In the genomic region with DNA sequence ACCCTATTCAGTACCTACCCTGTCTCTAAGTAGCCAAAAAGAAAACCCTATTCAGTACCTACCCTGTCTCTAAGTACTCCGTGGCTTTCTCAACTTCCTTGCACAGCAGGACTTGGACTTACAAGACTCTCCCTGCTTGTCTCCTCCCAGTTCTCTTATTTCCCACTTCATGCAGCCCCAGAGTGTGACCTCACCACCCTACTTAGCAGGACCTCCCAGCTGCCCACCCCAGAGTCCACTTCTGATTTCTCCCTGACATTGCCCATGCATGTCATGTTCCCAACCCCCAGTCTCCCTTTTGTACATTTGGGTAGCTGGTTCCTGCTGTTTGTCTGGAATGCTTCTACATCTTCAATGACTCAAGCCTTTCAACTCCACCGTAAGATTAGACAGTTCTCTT, we compare ENCODE assay signal across 8 mouse cellular contexts. TPM values are rescaled to one million over a fixed set of nuclear protein-coding genes. Genes with fewer than 3 reads are reported as not detected.
DNase-seq lines count a peak whose midpoint lies in the region; ATAC-seq and TF ChIP-seq lines count a peak whose summit lies in the region.

No protein-coding gene starts in this region.

- no peak for TF ChIP-seq CTCF in bone marrow, adult 2 months (IDR thresholded peaks at IDR 0.05; ENCODE audit: control insufficient read depth, insufficient read depth, low read length)

- DNase-seq in kidney, adult 9 months: peak; percentile 45
- DNase-seq in kidney, adult 18-20 months: no peak
- no peak for DNase-seq in liver, embryonic 13.5 days
- no peak for DNase-seq in c-Kit-positive CD71-positive TER-119-positive erythroid progenitor cells, embryonic 14.5 days (ENCODE audit: low spot score)
- DNase-seq in gastrocnemius, adult 18-20 months (ENCODE audit: low spot score): no peak

- no peak for TF ChIP-seq POLR2A in bone marrow, adult 2 months (IDR thresholded peaks at IDR 0.05; ENCODE audit: borderline replicate concordance, control insufficient read depth, low read depth, low read length)

- H3K9me3 ChIP-seq in heart, embryonic 13.5 days: no peaks in the 10 kb centered on the region
- H3K9me3 ChIP-seq in liver, embryonic 13.5 days (replicated peaks): no peaks in the 10 kb centered on the region
- no peaks in the 10 kb centered on the region for H3K9me3 ChIP-seq in stomach, embryonic 14.5 days (ENCODE audit: control insufficient read depth, low read depth, low read length)

- peaks cover 1% of the 10 kb centered on the region; the same call in 1 of the 2 replicates for H3K27me3 ChIP-seq in heart, embryonic 13.5 days (replicated peaks)
- peaks cover 7% of the 10 kb centered on the region for H3K27me3 ChIP-seq in liver, embryonic 13.5 days
- no peaks in the 10 kb centered on the region for H3K27me3 ChIP-seq in stomach, embryonic 14.5 days (ENCODE audit: control insufficient read depth, insufficient read depth, low read length)

- H3K36me3 ChIP-seq in heart, embryonic 13.5 days: peaks cover 21% of the 10 kb centered on the region
- H3K36me3 ChIP-seq in liver, embryonic 13.5 days: peaks cover 10% of the 10 kb centered on the region
- peaks cover 4% of the 10 kb centered on the region for H3K36me3 ChIP-seq in stomach, embryonic 14.5 days (ENCODE audit: control insufficient read depth, insufficient read depth, low read length)

- peak overlapping the region; percentile 52 for H3K4me3 ChIP-seq in bone marrow, adult 2 months (replicated peaks; ENCODE audit: control insufficient read depth, low read depth, low read length)
- peak overlapping the region; percentile 99 for H3K4me3 ChIP-seq in heart, embryonic 13.5 days
- peak overlapping the region; percentile 100 for H3K4me3 ChIP-seq in liver, embryonic 13.5 days (replicated peaks)
- H3K4me3 ChIP-seq in stomach, embryonic 14.5 days (ENCODE audit: low read depth, low read length): peak overlapping the region; percentile 99

- peak overlapping the region; percentile 100 for H3K9ac ChIP-seq in heart, embryonic 13.5 days
- peak overlapping the region; percentile 98 for H3K9ac ChIP-seq in liver, embryonic 13.5 days
- peak overlapping the region; percentile 90 for H3K9ac ChIP-seq in stomach, embryonic 14.5 days (replicated peaks; ENCODE audit: low read depth, low read length)

- WGBS in bone marrow, adult 2 months: 9% methylated on average over 2 of the region's 2 CpGs
- 8% methylated on average over 2 of the region's 2 CpGs for WGBS in heart, embryonic 13.5 days
- 20% methylated on average over 2 of the region's 2 CpGs for WGBS in liver, embryonic 13.5 days (ENCODE audit: insufficient replicate concordance)
- 3% methylated on average over 2 of the region's 2 CpGs for WGBS in stomach, embryonic 14.5 days

- H3K27ac ChIP-seq in bone marrow, adult 2 months (ENCODE audit: control insufficient read depth, insufficient read depth, low read depth, low read length, poor library complexity): peak overlapping the region; percentile 13; the same call in 1 of the 2 replicates
- H3K27ac ChIP-seq in heart, embryonic 13.5 days (replicated peaks): peak overlapping the region; percentile 100
- peak overlapping the region; percentile 100 for H3K27ac ChIP-seq in liver, embryonic 13.5 days
- H3K27ac ChIP-seq in stomach, embryonic 14.5 days (ENCODE audit: low read length): peak overlapping the region; percentile 100

- H3K4me2 ChIP-seq in heart, embryonic 13.5 days: peak overlapping the region; percentile 100
- peak overlapping the region; percentile 99 for H3K4me2 ChIP-seq in liver, embryonic 13.5 days
- H3K4me2 ChIP-seq in stomach, embryonic 14.5 days (replicated peaks; ENCODE audit: low read depth, low read length): peak overlapping the region; percentile 98

- peaks cover 8% of the 10 kb centered on the region; the same call in 1 of the 2 replicates for H3K4me1 ChIP-seq in bone marrow, adult 2 months (ENCODE audit: control insufficient read depth, insufficient read depth, low read length)
- H3K4me1 ChIP-seq in heart, embryonic 13.5 days: peaks cover 44% of the 10 kb centered on the region
- peaks cover 63% of the 10 kb centered on the region for H3K4me1 ChIP-seq in liver, embryonic 13.5 days (replicated peaks)
- peaks cover 12% of the 10 kb centered on the region for H3K4me1 ChIP-seq in stomach, embryonic 14.5 days (ENCODE audit: control insufficient read depth, insufficient read depth, low read length)

- no peak for ATAC-seq in heart, embryonic 13.5 days (ENCODE audit: extremely low read depth, insufficient number of reproducible peaks, low FRiP score, low TSS enrichment)
- no peak for ATAC-seq in liver, embryonic 13.5 days (ENCODE audit: low read depth)
- ATAC-seq in stomach, embryonic 14.5 days (ENCODE audit: insufficient number of reproducible peaks, insufficient read depth, low FRiP score, low read depth): no peak

RNA-seq across cellular contexts. Expression of a gene that starts 1.1 kb away (rescaled TPM):
- polyA plus RNA-seq in bone marrow, adult 2 months (2011; ENCODE audit: insufficient read depth, insufficient read length, low replicate concordance, missing spikeins): 118 and 172 TPM in 2 replicates
- 69.0 and 70.0 TPM in 2 replicates for polyA plus RNA-seq in heart, embryonic 13.5 days (2015; fragmentation: Nextera tagmentation; extraction: Ambion mirVana)
- polyA plus RNA-seq in liver, embryonic 13.5 days (2015; fragmentation: Nextera tagmentation; extraction: Ambion mirVana): 42.0 and 53.3 TPM in 2 replicates
- 150 and 152 TPM in 2 replicates for polyA plus RNA-seq in stomach, embryonic 14.5 days (2014; fragmentation: Nextera tagmentation; extraction: Ambion mirVana)
- 10 to 100 TPM; 71.6 to 77.3 TPM for total RNA-seq in gastrocnemius, adult 18-20 months (2021)

RNA-seq across cellular contexts. Expression of a gene that starts 4.2 kb away (rescaled TPM):
- 14.2 and 38.5 TPM in 2 replicates for polyA plus RNA-seq in bone marrow, adult 2 months (2011; ENCODE audit: insufficient read depth, insufficient read length, low replicate concordance, missing spikeins)
- 6.0 TPM in 2 replicates for polyA plus RNA-seq in heart, embryonic 13.5 days (2015; fragmentation: Nextera tagmentation; extraction: Ambion mirVana)
- 4.4 and 5.2 TPM in 2 replicates for polyA plus RNA-seq in liver, embryonic 13.5 days (2015; fragmentation: Nextera tagmentation; extraction: Ambion mirVana)
- 11.9 and 15.1 TPM in 2 replicates for polyA plus RNA-seq in stomach, embryonic 14.5 days (2014; fragmentation: Nextera tagmentation; extraction: Ambion mirVana)
- 1 to 10 TPM; 2.6 to 3.2 TPM for total RNA-seq in gastrocnemius, adult 18-20 months (2021)

RNA-seq across cellular contexts. Expression of a gene that starts 19.6 kb away (rescaled TPM):
- polyA plus RNA-seq in bone marrow, adult 2 months (2011; ENCODE audit: insufficient read depth, insufficient read length, low replicate concordance, missing spikeins): 24.3 and 38.9 TPM in 2 replicates
- polyA plus RNA-seq in heart, embryonic 13.5 days (2015; fragmentation: Nextera tagmentation; extraction: Ambion mirVana): 0.15 and 0.20 TPM in 2 replicates
- polyA plus RNA-seq in liver, embryonic 13.5 days (2015; fragmentation: Nextera tagmentation; extraction: Ambion mirVana): 0.31 and 0.36 TPM in 2 replicates
- 0.35 and 0.38 TPM in 2 replicates for polyA plus RNA-seq in stomach, embryonic 14.5 days (2014; fragmentation: Nextera tagmentation; extraction: Ambion mirVana)
- under 1 TPM; 0.17 to 0.53 TPM for total RNA-seq in gastrocnemius, adult 18-20 months (2021)

RNA-seq across cellular contexts. Expression of a gene that starts 29.4 kb away (rescaled TPM):
- polyA plus RNA-seq in bone marrow, adult 2 months (2011; ENCODE audit: insufficient read depth, insufficient read length, low replicate concordance, missing spikeins): 42.1 and 59.8 TPM in 2 replicates
- 0.24 and 0.27 TPM in 2 replicates for polyA plus RNA-seq in heart, embryonic 13.5 days (2015; fragmentation: Nextera tagmentation; extraction: Ambion mirVana)
- 0.54 and 0.62 TPM in 2 replicates for polyA plus RNA-seq in liver, embryonic 13.5 days (2015; fragmentation: Nextera tagmentation; extraction: Ambion mirVana)
- polyA plus RNA-seq in stomach, embryonic 14.5 days (2014; fragmentation: Nextera tagmentation; extraction: Ambion mirVana): 1.4 and 1.6 TPM in 2 replicates
- total RNA-seq in gastrocnemius, adult 18-20 months (2021): under 1 TPM; 0.16 to 0.78 TPM

RNA-seq across cellular contexts. Expression of a gene that starts 31.4 kb away (rescaled TPM):
- polyA plus RNA-seq in bone marrow, adult 2 months (2011; ENCODE audit: insufficient read depth, insufficient read length, low replicate concordance, missing spikeins): 3.9 and 6.3 TPM in 2 replicates
- polyA plus RNA-seq in heart, embryonic 13.5 days (2015; fragmentation: Nextera tagmentation; extraction: Ambion mirVana): 0.23 TPM in 2 replicates
- polyA plus RNA-seq in liver, embryonic 13.5 days (2015; fragmentation: Nextera tagmentation; extraction: Ambion mirVana): 0.39 and 0.41 TPM in 2 replicates
- polyA plus RNA-seq in stomach, embryonic 14.5 days (2014; fragmentation: Nextera tagmentation; extraction: Ambion mirVana): 0.65 and 1.1 TPM in 2 replicates
- total RNA-seq in gastrocnemius, adult 18-20 months (2021): not detected

Comparison
In these comparisons a context has a peak if more than half of its experiments do, and no peak if none do; other contexts are left out.
1. H3K27ac ChIP-seq: peak in every context shown above with its lines; median percentile 100 in heart, embryonic 13.5 days; 100 in liver, embryonic 13.5 days; 100 in stomach, embryonic 14.5 days; 13 in bone marrow, adult 2 months.
2. RNA of a gene that starts 19.6 kb away (polyA plus RNA-seq): 24.3 to 38.9 TPM in bone marrow, adult 2 months; 0.35 to 0.38 TPM in stomach, embryonic 14.5 days, 0.31 to 0.36 TPM in liver, embryonic 13.5 days and 0.15 to 0.20 TPM in heart, embryonic 13.5 days; every median in the first group is over 10 times any median in the second.
3. Peak in every context shown above with its lines, with median percentiles within 50 percentile points of each other: H3K4me3 ChIP-seq, H3K4me2 ChIP-seq and H3K9ac ChIP-seq.